Mouse (Mus musculus) hindlimb bud, embryonic 11.5 days (tissue): ENCODE measurements around the gene Fam209.
A peak's percentile ranks its signal among the peaks of the same experiment; 100 is the strongest.

Source experiments
- DNase-seq: peaks from one replicate; pipeline ENCODE4 v3.0.0-alpha.2; 2012; ENCODE audit warnings: low read depth, low spot score; ENCODE audit errors: extremely low spot score

Gene Fam209

GRCm38 (mm10) chr2:172476707-172477260 lies 4.5 kb downstream of the Fam209 start:
- no peak for DNase-seq

DNA sequence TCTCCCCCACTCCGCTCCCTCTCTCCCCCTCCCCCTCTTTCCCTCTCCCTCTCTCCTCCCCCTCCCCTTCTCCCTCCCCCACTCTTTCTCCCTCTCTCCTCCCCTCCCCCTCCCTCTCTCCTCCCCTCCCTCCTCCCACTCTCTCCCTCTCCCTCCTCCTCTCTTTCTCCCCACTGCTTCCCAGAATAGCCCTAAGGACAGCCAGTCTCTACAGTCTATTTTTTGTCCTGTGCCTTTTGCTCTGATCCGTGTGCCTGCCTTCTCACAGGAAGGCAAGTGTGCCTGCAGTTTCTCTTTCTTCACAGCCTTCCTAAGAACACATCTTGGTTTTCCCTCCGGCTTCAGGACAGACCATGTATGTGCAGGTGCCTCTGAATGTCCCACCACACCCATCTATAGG lies 5.0 kb downstream of the Fam209 start:
- no peak for DNase-seq

- DNase-seq, result peak; percentile 61
These were observed 5.5 kb downstream of the Fam209 start for GRCm38 (mm10) chr2:172477860-172478259.

DNA sequence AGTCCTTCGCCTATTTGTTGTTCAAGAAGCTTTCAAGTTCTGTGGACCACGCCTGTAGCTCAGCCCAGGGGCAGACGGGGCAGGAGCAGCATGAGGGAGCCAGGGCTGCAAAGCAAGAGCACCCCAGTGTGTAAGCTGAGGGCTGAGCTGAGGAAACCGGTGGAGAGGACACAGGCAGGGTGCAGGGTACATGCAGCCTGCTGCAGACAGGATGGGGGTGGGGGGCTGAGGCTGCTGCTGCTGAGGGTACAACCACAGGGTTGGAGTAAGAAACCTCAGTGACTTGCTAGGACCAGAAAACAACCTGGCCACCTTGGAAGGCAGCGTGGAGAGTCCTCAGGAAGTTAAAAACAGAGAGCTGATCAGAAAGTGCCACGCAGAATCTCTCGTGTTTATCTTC lies 8.0 kb downstream of the Fam209 start:
- no peak for DNase-seq

- no peak for DNase-seq
These were observed 9.5 kb downstream of the Fam209 start for GRCm38 (mm10) chr2:172481654-172482385.

DNA sequence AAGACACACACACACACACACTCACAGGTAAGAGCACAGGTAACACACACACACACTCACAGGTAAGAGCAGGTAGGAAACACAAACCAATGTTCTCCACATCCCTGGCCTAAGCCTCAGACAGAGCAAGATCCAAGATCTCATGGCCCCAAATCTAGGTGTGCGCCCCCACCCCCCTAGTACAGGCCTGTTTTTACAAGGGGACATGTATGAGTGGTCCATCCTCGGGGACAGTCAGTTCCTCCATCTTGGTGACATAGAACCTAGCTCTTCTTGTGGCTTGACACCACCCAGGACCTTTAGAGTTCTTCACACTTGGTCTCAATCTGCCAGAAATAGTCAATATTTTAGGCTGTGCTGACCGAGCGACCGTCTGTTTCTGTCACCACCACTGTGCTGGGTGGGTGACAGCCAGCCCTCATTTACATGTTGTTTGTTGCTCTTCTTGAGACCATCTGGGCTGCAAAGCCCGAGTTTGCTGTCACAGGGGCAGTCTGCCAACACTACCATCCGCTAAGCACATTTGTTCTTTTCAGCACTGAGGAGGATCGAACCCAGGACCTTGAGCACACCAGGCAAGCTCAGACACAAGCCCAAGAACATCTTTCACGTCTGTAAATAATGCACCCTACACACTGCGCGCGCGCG lies 11.6 kb downstream of the Fam209 start:
- no peak for DNase-seq

DNA sequence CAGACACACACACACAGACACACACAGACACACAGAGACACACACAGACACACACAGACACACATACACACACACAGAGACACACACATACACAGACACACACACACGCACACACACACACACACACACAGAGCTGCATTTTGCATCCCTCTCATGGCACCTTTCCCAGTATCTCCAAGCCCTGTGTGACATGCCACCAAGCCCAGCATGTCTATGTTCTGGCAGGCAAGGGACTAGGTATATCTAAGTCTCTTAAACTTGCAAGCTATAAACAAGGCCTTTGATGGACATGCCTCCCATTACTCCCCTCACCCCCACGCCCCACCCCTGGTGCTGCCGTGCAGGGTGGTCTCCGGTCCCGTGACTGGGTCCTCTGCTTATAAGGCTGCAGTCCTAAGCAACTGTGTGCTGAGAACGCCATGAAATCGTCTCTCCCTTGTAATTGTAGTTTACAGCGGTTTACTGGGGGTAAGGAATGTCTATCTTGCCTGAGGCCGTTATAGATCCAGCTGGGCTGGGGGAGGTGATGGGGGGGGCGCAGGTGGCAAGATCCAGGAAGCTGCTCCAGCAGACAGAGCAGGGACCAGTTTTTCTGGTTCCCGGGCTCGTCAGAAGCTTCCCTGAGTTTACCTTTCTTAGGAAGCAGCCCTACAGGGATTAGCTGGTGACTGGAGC lies 12.5 kb downstream of the Fam209 start:
- DNase-seq, result no peak

- no peak for DNase-seq
These were observed 24.5 kb downstream of the Fam209 start for GRCm38 (mm10) chr2:172496736-172497345.

DNA sequence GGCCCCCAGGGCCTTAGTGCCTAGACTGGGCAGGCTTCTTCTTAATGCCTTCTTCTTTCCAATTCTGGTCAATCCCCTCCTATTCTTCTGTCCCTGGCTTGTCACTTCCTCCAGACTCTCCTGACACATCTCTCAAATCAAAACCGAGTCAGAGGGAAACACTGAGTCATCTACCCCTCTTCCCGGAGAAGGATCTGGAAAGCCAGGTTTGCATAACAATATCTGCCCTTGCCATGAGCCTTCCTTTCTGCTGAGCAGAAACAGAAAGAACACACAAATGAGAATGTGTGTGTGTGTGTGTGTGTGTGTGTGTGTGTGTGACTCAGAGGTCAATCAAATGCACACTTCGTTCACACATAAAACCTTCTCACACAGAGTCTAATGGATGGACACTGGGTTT lies 26.5 kb downstream of the Fam209 start:
- no peak for DNase-seq

DNA sequence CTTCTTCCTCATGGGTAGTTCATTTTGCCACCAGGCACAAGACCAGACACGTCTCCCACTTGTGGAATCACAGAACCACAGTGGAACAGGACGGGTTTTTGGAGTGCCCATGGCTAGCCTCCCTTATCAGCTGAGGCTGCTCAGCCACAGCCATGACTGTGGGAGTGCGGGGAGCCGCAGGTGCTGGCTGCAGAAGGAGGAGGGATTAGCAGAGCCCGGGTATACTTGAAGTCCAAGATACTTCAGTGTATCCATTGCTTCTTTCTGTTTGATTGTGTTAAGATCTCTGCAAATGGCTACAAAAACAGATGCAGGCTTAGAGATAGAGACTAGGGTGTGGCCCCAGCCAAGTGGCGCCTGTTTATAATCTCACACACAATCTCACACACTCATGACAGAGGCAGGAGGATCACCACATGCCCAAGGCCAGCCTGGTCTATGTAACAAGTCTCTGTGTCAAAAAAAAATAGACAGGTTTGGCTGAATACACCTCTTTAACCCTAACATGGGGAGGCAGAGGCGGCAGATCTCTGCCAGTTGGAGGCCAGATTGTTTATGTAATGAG lies 28.5 kb downstream of the Fam209 start:
- no peak for DNase-seq

- peak; percentile 47 for DNase-seq
These were observed 29.0 kb downstream of the Fam209 start for GRCm38 (mm10) chr2:172501341-172501740.

DNA sequence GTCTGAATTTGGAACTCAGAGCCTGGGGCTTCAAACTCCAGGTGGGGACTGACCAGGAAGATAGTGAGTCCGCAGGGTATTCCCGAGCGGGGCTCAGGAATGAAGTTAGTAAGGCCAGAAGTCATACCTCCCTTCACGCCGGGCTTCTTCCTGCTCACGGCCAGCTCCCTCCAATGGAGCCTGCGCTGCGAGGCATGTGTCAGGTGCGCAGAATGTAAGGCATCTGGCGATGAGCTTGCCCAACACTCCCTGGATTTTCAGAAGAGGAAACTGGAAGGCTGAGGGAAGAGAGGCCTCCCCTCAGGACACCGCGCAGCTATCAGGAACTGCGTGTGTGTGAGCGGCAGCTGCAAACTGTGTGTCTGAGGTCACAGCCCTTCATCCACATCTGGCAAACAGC lies 29.8 kb downstream of the Fam209 start:
- no peak for DNase-seq

- no peak for DNase-seq
These were observed 33.8 kb downstream of the Fam209 start for GRCm38 (mm10) chr2:172506121-172506520.

DNA sequence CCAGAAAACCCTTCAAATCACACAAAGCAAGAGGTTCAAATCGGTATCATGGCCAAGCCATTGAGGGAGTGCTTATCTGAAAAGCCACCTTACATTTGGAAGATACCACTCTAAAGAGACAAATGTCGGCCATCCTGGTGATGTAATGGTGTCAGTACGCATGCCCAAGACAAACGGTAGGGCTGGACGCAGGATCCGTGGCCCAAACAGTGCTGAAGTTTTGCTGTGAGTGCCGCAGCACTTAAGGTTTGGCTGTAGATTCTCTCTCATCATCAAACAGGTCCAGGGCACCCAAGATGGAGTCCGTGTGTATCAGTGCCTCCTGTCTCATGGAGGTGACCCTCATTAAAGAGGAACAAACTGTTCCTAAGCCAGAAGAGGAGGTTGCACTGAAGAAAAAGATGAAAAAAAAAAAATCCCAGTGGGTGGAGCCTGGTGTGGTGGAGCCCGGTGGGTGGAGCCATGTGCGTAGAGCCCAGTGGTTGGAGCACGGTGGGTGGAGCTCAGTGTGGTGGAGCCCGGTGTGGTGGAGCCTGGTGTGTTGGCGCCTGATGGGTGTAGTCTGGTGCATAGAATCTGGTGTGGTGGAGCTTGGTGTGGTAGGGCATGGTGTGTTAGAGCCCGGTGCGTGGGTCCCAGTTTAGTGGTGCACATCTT lies 37.9 kb downstream of the Fam209 start:
- no peak for DNase-seq

GRCm38 (mm10) chr2:172510899-172511298 lies 38.6 kb downstream of the Fam209 start:
- DNase-seq, result no peak

DNA sequence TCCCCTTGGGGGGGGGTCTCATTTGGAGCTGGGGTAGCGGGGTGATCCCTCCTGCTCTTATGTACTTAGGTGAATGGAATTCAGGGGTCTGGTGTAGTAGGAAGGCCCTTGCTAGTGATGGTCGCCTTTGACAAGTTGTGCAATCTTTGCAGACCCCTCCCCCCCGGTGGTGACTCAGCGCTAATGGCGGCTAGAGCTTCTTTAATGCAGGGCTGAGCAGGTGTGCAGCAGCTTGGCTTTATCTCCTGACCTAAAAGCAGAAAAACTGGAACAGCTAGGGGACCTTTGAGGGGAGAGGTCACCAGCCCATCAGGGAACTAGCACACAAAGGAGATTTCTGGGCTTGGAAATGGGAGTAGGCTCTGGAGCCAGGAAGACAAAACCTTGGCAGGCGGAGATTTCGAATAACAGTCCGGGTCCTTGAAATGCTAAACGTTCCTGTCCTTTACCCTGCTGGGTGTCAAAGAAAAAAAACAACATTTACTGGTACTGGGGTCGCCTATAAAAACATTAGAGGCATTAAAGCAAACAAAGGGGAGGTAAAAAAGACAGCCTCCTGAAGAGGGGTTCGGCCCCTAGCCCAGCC lies 44.2 kb downstream of the Fam209 start:
- DNase-seq, result no peak

GRCm38 (mm10) chr2:172520616-172521371 lies 48.5 kb downstream of the Fam209 start:
- no peak for DNase-seq

- no peak for DNase-seq
These were observed 50.2 kb downstream of the Fam209 start for GRCm38 (mm10) chr2:172522528-172522927.
